Mouse (Mus musculus): ENCODE data around the gene Fermt1. TPM values are rescaled to one million over a fixed set of nuclear protein-coding genes. Genes with fewer than 3 reads are reported as not detected.

Gene Fermt1
- polyA plus RNA-seq, 1 experiment = not detected

DNA sequence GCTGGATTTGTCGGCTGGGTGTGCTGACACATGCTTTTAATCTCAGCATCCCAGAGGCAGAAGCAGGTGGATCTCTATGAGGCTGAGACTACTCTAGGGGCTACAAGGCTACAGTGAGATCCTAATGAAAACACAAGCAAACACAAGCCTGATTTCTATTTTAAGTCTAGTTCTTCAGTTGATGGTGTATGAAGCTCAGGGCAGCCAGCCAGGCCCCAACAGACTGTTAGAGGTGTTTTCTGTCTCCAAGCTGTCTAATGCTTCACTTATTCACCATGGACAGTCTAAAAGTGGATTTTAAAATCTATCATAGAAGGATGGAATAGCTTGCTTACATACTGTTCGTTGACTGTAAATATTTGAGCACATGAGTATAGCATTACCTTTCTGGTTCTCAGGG lies 84.2 kb downstream of the Fermt1 start:
- Histone ChIP-seq H3ac (ENCODE audit: control insufficient read depth, insufficient read length) (no peak overlapping the region), H3K79me2 (ENCODE audit: control insufficient read depth, insufficient read depth) (peaks cover 40% of the 10 kb centered on the region), H3K4me2 (ENCODE audit: low read depth) (peak overlapping the region; percentile 5), H3K27me3 (ENCODE audit: control insufficient read depth, insufficient read depth, insufficient read length) (no peaks in the 10 kb centered on the region), H3K4me3 (no peak overlapping the region), H3K36me3 (ENCODE audit: control insufficient read depth, insufficient read depth) (peaks cover 39% of the 10 kb centered on the region)
- no peak for TF ChIP-seq REST (IDR thresholded peaks at IDR 0.05; ENCODE audit: insufficient read depth, insufficient read length)

- peaks cover 35% of the 10 kb centered on the region for H3K36me3 ChIP-seq (ENCODE audit: control insufficient read depth, insufficient read depth)
- TF ChIP-seq CEBPB (IDR thresholded peaks at IDR 0.05; ENCODE audit: insufficient read depth, poor library complexity, severe bottlenecking) (no peak), MYOD1 (IDR thresholded peaks at IDR 0.05; ENCODE audit: control insufficient read depth in 1 of 3, insufficient read length in 2 of 3, low read depth in 2 of 3) (no peak)
- peaks cover 50% of the 10 kb centered on the region for H3K79me2 ChIP-seq (ENCODE audit: control insufficient read depth, insufficient read depth)
- H3ac ChIP-seq (ENCODE audit: control insufficient read depth, insufficient read length) = no peak overlapping the region
- H3K4me2 ChIP-seq (ENCODE audit: low read depth) = peak overlapping the region; percentile 43
- no peaks in the 10 kb centered on the region for H3K27me3 ChIP-seq (ENCODE audit: control insufficient read depth, insufficient read depth, insufficient read length)
- H3K4me3 ChIP-seq = no peak overlapping the region
Observed at GRCm38 (mm10) chr2:132860435-132860834, 85.3 kb downstream of the Fermt1 start.

- TF ChIP-seq MAX (IDR thresholded peaks at IDR 0.05; ENCODE audit: low read depth) (no peak), TCF12 (IDR thresholded peaks at IDR 0.05; ENCODE audit: insufficient read depth, poor library complexity, severe bottlenecking) (no peak)
- H3K36me3 ChIP-seq (ENCODE audit: control insufficient read depth, insufficient read depth) = peaks cover 16% of the 10 kb centered on the region
- no peak overlapping the region for H3K4me3 ChIP-seq
- peaks cover 78% of the 10 kb centered on the region for H3K79me2 ChIP-seq (ENCODE audit: control insufficient read depth, insufficient read depth)
- no peak overlapping the region for H3ac ChIP-seq (ENCODE audit: control insufficient read depth, insufficient read length)
- no peak overlapping the region for H3K4me2 ChIP-seq (ENCODE audit: low read depth)
- H3K27me3 ChIP-seq (ENCODE audit: control insufficient read depth, insufficient read depth, insufficient read length) = no peaks in the 10 kb centered on the region
Observed at GRCm38 (mm10) chr2:132856333-132856732, 89.4 kb downstream of the Fermt1 start.

Other genes with a start within 250 kb of the Fermt1 start
- gene Chgb, start 164.6 kb downstream of the Fermt1 start, polyA plus RNA-seq (2012; fragmentation: generic; extraction: Trizol) = 0.04 TPM
- gene Trmt6, start 129.9 kb downstream of the Fermt1 start, polyA plus RNA-seq (2012; fragmentation: generic; extraction: Trizol) = 13.3 TPM
- gene Mcm8, start 129.8 kb downstream of the Fermt1 start, polyA plus RNA-seq (2012; fragmentation: generic; extraction: Trizol) = 1.5 TPM
- 46.4 TPM for gene Crls1, start 99.2 kb downstream of the Fermt1 start, polyA plus RNA-seq (2012; fragmentation: generic; extraction: Trizol)
- gene Lrrn4, start 65.0 kb downstream of the Fermt1 start, polyA plus RNA-seq (2012; fragmentation: generic; extraction: Trizol) = not detected

All from myocyte (in vitro differentiated cells).